ENCODE assay signal across 15 mouse cellular contexts in the genomic region with DNA sequence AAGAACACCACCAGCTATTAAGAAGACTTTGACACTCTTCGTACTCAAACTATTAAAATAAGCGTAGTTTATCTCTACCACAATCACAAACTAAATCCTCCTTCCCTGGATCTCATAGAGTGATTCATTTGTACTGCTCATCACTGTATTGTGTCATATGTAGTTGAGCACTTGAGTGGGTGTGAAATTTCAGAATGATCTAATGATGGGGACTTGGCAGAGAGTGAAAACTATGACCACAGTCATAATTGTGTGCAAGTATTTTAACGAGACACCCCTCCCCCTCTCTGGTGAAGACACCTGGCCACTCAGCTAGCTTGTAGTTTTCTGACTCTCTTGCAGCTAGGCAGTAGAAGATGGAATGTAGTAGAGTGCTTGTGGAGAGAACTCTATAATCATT.
"Had no signal": no experiment of that assay in that cellular context is flagged by ENCODE, and none has a peak within 500 bp of the region (broad histone marks: within the 10 kb centered on the region; RNA-seq: fewer than 3 reads in every experiment).

No protein-coding gene starts in this region.

- H3K36me3 ChIP-seq: midbrain, embryonic 10.5 days; midbrain, embryonic 12.5 days; neural tube, embryonic 12.5 days; stomach, embryonic 15.5 days had no signal

- H3K4me2 ChIP-seq: lung, embryonic 14.5 days; midbrain, embryonic 12.5 days; neural tube, embryonic 12.5 days; stomach, embryonic 15.5 days had no signal

- DNase-seq: lung, adult 18-20 months; lung, embryonic 14.5 days; lung, postnatal 10 days; lung, postnatal 4 days; midbrain, embryonic 14.5 days; right cerebral cortex, adult 18-20 months; thymus, adult 2 months; thymus, postnatal 25 days; thymus, postnatal 4 days had no signal

- H3K4me3 ChIP-seq: midbrain, embryonic 10.5 days; midbrain, embryonic 12.5 days; neural tube, embryonic 12.5 days; stomach, embryonic 15.5 days had no signal

- H3K9me3 ChIP-seq: midbrain, embryonic 12.5 days; neural tube, embryonic 12.5 days; stomach, embryonic 15.5 days had no signal

- H3K9ac ChIP-seq: lung, embryonic 14.5 days; midbrain, embryonic 12.5 days; neural tube, embryonic 12.5 days; stomach, embryonic 15.5 days had no signal

- H3K4me1 ChIP-seq: neural tube, embryonic 12.5 days; stomach, embryonic 15.5 days had no signal

- ATAC-seq: midbrain, embryonic 16.5 days had no signal

- H3K27ac ChIP-seq: midbrain, embryonic 10.5 days; midbrain, embryonic 12.5 days; neural tube, embryonic 12.5 days; stomach, postnatal 0 days had no signal

- H3K27me3 ChIP-seq: midbrain, embryonic 12.5 days; neural tube, embryonic 12.5 days; stomach, embryonic 15.5 days had no signal
